Mouse (Mus musculus): ENCODE measurements around the gene Iffo2. TPM values are rescaled to one million over a fixed set of nuclear protein-coding genes. Genes with fewer than 3 reads are reported as not detected.

Iffo2 gene
- total RNA-seq, 1 experiment from 2014 or later: 14.8 TPM

DNA sequence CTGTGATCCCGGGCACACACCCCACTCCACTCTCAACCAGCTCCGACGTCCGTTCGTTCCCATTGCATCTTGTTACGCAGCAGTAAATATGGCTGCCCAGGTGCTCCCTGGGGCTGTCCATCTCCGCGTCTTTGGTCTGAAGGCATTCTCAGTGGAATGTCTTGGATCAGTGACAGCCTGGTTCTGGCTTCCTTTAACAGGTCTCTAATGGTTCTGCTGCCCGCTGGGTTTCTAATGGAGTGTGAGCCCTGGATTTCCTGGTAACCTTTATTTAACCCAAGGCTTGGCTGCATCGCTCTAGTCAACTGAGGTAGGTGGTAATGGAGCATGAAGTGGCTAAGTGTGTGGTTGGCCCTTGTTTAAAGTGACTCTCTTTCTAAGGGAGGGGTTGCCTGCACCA, 1.7 kb downstream of the Iffo2 start:
- no peak for DNase-seq

DNA sequence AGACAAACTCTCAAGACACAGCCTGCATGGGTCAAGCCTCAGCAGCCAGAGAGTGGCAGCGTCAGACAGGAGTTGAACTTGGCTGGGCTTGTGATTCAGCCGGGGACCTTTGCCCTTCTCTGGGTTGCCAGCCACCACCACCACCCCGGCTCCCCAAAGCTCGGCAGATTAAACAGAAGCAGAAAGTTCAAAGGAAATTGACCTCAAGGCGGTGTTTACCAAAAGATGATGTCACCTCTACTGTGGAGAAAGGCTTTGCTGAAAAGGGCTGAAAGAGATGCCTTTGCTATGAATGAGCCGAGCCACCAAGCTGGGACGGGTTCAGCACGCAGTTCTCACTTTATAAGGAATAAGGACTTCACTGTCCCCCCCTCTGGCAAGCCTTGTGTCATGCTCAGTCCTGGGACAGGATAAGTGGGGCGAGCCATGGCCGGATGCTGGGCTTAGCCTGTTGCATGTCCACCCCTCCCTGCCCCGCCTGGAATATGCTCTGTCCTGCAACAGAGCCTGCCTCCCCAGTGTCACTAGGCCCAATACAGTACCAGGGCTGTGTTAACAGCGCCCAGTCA, 4.9 kb downstream of the Iffo2 start:
- DNase-seq: peak; percentile 31

- no peak for DNase-seq
Measured at GRCm38 (mm10) chr4:139535719-139536118, 5.4 kb downstream of the Iffo2 start.

- DNase-seq: no peak
Measured at GRCm38 (mm10) chr4:139536706-139537105, 6.4 kb downstream of the Iffo2 start.

GRCm38 (mm10) chr4:139540784-139541183, 10.4 kb downstream of the Iffo2 start:
- no peak for DNase-seq

- DNase-seq: no peak
Measured at GRCm38 (mm10) chr4:139545791-139546190, 15.4 kb downstream of the Iffo2 start.

DNA sequence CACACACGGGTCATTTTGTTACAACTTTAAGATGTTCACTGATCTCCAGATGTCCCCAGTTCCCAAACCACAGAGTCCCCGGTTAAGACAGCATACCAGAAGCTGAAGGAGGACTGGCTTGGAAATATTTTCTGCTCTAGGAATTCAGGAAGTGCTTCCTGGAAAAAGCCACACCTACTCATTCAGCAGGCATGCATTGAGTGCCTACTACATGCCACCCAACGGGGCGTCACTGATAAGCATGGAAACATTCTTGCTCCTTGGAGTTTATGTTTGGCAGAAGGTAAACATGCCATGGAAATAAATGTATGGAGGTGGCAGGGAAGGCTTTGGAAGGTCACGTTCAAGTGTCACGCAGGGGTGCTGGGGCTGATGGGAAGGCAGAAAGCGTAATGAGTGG, 19.1 kb downstream of the Iffo2 start:
- no peak for DNase-seq

DNA sequence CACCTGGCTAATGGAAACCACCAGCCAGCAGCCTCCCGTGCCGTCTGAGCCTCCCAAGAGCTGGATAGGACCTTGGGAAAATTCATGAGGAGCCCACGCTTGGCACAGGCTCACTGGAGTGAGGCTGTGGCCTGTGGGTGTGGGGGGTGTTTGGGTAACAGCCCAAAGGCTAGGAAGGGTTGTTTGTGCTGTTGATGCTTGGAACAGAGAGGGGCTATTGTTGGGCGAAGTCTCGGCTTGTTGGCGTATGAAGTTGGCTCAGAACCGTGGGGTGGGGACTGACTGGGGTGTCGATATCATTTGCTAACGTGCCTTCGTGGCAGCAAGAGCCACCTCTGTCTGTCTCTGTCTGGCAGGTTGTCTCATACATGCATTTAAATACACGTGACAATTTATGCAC, 24.9 kb downstream of the Iffo2 start:
- no peak for DNase-seq

DNA sequence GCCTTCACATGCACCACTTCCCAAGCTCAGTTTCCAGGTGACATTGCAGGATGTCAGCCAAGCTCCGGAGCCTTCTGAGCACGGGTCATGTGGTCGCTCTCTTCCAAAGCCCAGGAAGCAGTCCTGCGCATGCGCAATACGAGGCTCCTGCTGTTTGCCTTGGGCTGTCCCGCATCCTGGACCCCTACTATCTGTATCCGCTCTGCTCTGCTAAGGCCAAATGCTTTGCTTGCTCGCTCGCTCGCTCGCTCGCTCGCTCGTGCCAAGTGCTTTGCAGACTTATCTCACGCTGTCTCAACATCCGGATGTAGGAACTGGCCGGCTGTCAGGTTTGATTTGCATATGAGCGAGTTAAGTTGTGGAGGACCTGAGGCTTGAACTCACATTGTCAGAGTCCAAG, 25.6 kb downstream of the Iffo2 start:
- peak; percentile 36 for DNase-seq

- no peak for DNase-seq
Measured at GRCm38 (mm10) chr4:139568361-139568760, 38.0 kb downstream of the Iffo2 start.

- peak; percentile 31 for DNase-seq
Measured at GRCm38 (mm10) chr4:139570756-139571155, 40.4 kb downstream of the Iffo2 start.

DNA sequence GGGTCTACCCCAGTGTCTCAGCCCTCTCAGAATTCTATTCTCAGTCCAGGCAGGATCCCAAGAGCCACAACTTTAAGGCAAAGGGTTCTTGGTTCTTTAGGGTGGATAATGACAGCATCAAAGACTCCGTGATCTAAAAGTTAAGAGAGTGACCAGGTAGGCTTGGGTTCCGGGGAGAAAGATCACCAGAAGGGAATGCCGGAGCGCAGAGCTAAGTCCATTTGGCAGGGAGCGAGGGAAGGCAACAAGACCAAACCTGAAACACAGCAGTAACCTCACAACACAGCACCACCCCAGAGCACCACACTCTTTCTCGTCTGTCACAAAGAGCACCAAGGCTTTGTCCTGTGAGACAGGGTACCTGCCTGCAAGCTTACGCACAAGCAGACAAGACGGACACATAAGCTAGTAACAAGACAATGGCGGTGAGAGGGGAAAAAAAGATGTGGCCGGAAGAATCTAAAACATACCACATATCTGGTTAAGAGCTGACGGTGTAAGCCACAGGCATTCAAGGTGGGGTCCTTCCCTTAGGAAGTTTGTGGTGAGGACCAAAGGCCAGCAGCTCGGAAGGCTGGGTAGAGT, 42.7 kb downstream of the Iffo2 start:
- no peak for DNase-seq

- peak; percentile 100 for DNase-seq
Measured at GRCm38 (mm10) chr4:139574156-139574798, 43.9 kb downstream of the Iffo2 start.

DNA sequence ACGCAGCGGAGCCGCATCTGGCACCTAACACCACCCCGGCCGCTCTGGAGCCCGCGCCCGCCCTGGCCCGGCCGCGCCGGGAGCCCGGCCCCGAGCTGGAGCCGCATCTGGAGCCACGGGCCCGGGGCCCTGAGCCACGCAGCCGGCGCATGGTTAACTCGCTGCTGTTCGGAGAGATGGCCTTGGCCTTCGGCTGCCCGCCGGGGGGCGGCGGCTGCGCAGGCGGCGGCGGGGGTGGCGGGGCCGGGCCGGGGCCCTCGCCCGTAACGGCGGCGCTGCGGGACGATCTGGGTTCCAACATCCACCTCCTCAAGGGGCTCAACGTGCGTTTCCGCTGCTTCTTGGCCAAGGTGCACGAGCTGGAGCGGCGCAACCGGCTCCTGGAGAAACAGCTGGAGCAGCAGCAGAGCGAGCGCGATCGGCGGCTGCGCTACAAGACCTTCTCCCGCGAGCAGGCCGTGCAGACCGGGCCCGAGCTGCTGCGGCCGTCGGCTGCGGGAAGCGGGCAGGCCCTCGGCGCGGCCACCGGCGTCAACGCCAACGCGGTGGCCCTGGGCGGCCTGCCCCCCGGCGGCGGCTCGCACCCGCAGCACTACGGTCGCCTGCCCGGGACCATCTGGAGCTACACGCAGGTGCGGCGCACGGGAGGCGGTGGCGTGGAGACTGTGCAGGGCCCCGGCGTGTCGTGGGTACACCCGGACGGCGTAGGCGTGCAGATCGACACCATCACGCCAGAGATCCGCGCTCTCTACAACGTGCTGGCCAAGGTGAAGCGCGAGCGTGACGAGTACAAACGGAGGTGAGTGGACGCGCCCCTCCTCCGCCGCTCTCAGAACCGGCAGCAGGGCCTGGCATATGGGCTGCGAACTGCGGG, 44.7 kb downstream of the Iffo2 start:
- peak; percentile 80 for DNase-seq

DNA sequence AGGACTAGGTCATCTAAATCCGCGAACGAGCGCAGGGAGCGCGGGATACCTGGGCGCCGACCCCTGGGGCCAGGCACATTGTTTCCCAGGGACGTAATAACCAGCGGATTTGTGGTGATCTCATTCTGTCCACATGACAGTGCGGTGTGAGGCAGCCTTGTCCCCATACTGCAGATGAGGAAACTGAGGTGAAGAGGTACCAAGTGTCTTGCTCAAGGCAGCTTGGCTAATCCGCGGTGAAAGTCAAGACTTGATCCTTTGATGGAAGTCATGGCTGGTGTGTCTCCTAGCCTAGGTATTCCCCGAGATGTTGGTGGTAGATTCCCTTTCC, 45.3 kb downstream of the Iffo2 start:
- no peak for DNase-seq

- DNase-seq: no peak
Measured at GRCm38 (mm10) chr4:139576251-139576880, 46.0 kb downstream of the Iffo2 start.

GRCm38 (mm10) chr4:139577006-139577405, 46.7 kb downstream of the Iffo2 start:
- no peak for DNase-seq

DNA sequence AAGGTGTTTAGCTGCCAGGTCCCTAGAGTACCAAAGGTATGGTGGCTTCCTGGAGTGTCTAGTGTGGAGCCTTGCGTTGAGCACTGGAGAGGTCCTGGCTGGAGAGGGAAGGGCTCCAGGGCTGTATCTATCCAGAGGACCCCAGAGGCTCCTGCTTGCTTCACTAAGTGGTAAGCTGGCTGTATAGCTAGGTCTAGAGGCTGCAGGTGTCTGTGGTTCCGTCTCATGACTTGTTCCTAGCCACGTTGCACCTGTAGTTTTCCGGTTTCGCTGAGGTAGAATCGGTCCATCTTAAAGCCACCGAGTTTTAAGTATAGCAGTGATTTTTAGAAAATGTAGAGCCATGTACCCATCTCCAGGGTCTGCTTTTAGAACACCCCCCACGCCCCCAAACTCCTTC, 48.0 kb downstream of the Iffo2 start:
- DNase-seq: no peak

- DNase-seq: peak; percentile 3
Measured at GRCm38 (mm10) chr4:139579003-139579402, 48.7 kb downstream of the Iffo2 start.

GRCm38 (mm10) chr4:139579466-139579865, 49.1 kb downstream of the Iffo2 start:
- no peak for DNase-seq

- peak; percentile 72 for DNase-seq
Measured at GRCm38 (mm10) chr4:139580663-139581336, 50.5 kb downstream of the Iffo2 start.

- peak; percentile 64 for DNase-seq
Measured at GRCm38 (mm10) chr4:139581427-139582051, 51.2 kb downstream of the Iffo2 start.
